Mouse (Mus musculus) limb, embryonic 11.5 days (tissue): ENCODE results near the gene Tmem258. TPM values are rescaled to one million over a fixed set of nuclear protein-coding genes. Genes with fewer than 3 reads are reported as not detected.
A peak's percentile ranks its signal among the peaks of the same experiment; 100 is the strongest.

Source experiments
- ATAC-seq: fragments of 200-750 bp; cut with Nextera tagmentation; 2 replicates; pipeline ENCODE4 v1.8.0; 2017; ENCODE audit warnings: low read depth; ENCODE audit not compliant: insufficient number of reproducible peaks, low FRiP score, low TSS enrichment
- DNase-seq: peaks from one replicate; pipeline ENCODE4 v3.0.0-alpha.2; 2015; ENCODE audit warnings: low spot score
- H3K27ac ChIP-seq: fragments of 300-500 bp; sonication (generic); replicated peaks from 2 replicates; pipeline ENCODE4 v1.5.1; 2014; ENCODE audit warnings: low read depth, mild to moderate bottlenecking, low read length
- H3K27me3 ChIP-seq: fragments of 300-500 bp; sonication (generic); 2 replicates; pipeline ENCODE4 v1.6.1; 2014; ENCODE audit warnings: mild to moderate bottlenecking, low read length, mixed read lengths; ENCODE audit not compliant: control insufficient read depth, insufficient read depth
- H3K36me3 ChIP-seq: fragments of 300-500 bp; sonication (generic); 2 replicates; pipeline ENCODE4 v1.6.1; 2014; ENCODE audit warnings: mild to moderate bottlenecking, low read length, moderate library complexity, mixed read lengths; ENCODE audit not compliant: control insufficient read depth, insufficient read depth
- H3K4me1 ChIP-seq: fragments of 300-500 bp; sonication (generic); 2 replicates; pipeline ENCODE4 v1.6.1; 2014; ENCODE audit warnings: low read length, mixed read lengths; ENCODE audit not compliant: control insufficient read depth, insufficient read depth
- H3K4me2 ChIP-seq: fragments of 300-500 bp; sonication (generic); 2 replicates; pipeline ENCODE4 v1.6.1; 2014; ENCODE audit warnings: low read depth, mild to moderate bottlenecking, moderate library complexity; ENCODE audit not compliant: severe bottlenecking
- H3K4me3 ChIP-seq: fragments of 300-500 bp; sonication (generic); 2 replicates; pipeline ENCODE4 v1.5.1; 2014; ENCODE audit warnings: low read depth, low read length
- H3K9ac ChIP-seq: fragments of 300-500 bp; sonication (generic); 2 replicates; pipeline ENCODE4 v1.6.1; 2014; ENCODE audit warnings: mild to moderate bottlenecking, low read length
- H3K9me3 ChIP-seq: fragments of 300-500 bp; sonication (generic); 2 replicates; pipeline ENCODE4 v1.6.1; 2016; ENCODE audit warnings: low read length; ENCODE audit not compliant: control insufficient read depth
- whole genome bisulfite sequencing: fragments of 180-500 bp; shearing (Covaris S2); extraction: QIAGEN DNeasy Blood & Tissue Kit; methylation state at CpG from one replicate; pipeline ENCODE4 v1.1.7; 2014; 5-methylcytosine and 5-hydroxymethylcytosine counted together
- polyA plus RNA-seq: library from polyadenylated mRNA; unstranded; fragments of >200 nt; fragmentation: Nextera tagmentation; extraction: Ambion mirVana; gene quantifications from 2 replicates; pipeline ENCODE4 v1.2.1, GENCODE M21; 2014

Tmem258 gene
- polyA plus RNA-seq, 1 experiment from 2014 or later = 442 TPM

GRCm38 (mm10) chr19:10176941-10177372, 26.9 kb upstream of the Tmem258 start:
- Histone ChIP-seq H3K36me3 (no peaks in the 10 kb centered on the region), H3K4me2 (no peak overlapping the region), H3K9me3 (no peaks in the 10 kb centered on the region), H3K27me3 (no peaks in the 10 kb centered on the region), H3K4me3 (no peak overlapping the region), H3K9ac (no peak overlapping the region), H3K4me1 (no peaks in the 10 kb centered on the region), H3K27ac (no peak overlapping the region)
- ATAC-seq (no peak), DNase-seq (no peak)
- 68% methylated on average over 7 of the region's 7 CpGs for WGBS

GRCm38 (mm10) chr19:10181225-10181624, 22.6 kb upstream of the Tmem258 start:
- Histone ChIP-seq H3K4me2 (no peak overlapping the region), H3K9ac (no peak overlapping the region), H3K4me3 (no peak overlapping the region), H3K27ac (no peak overlapping the region), H3K4me1 (peaks cover 8% of the 10 kb centered on the region; the same call in 1 of the 2 replicates), H3K9me3 (no peaks in the 10 kb centered on the region), H3K36me3 (peaks cover 10% of the 10 kb centered on the region), H3K27me3 (no peaks in the 10 kb centered on the region)
- no peak for ATAC-seq
- no peak for DNase-seq
- WGBS = 94% methylated on average over 7 of the region's 7 CpGs

GRCm38 (mm10) chr19:10182142-10182541, 21.7 kb upstream of the Tmem258 start:
- Histone ChIP-seq H3K4me1 (peaks cover 8% of the 10 kb centered on the region; the same call in 1 of the 2 replicates), H3K4me3 (peak overlapping the region; percentile 72), H3K9ac (no peak overlapping the region), H3K27ac (no peak overlapping the region), H3K36me3 (peaks cover 16% of the 10 kb centered on the region), H3K4me2 (peak overlapping the region; percentile 29; the same call in 1 of the 2 replicates), H3K27me3 (no peaks in the 10 kb centered on the region), H3K9me3 (no peaks in the 10 kb centered on the region)
- DNase-seq = no peak
- 42% methylated on average over 7 of the region's 7 CpGs for WGBS
- no peak for ATAC-seq

GRCm38 (mm10) chr19:10182670-10183298, 21.0 kb upstream of the Tmem258 start, which contains the start of gene Fads1:
Gene Fads1 (plus strand): TSS chr19:10182888.
- peak within 1 kb of the TSS; percentile 55 for H3K4me2 ChIP-seq
- peak within 1 kb of the TSS; percentile 72 for H3K4me3 ChIP-seq
- peak within 1 kb of the TSS; percentile 80 for H3K9ac ChIP-seq
- H3K9me3 ChIP-seq = no peaks in the 10 kb centered on the region
- DNase-seq (peak; percentile 95), ATAC-seq (peak; percentile 95)
- peaks cover 16% of the 10 kb centered on the region for H3K36me3 ChIP-seq
- no peaks in the 10 kb centered on the region for H3K27me3 ChIP-seq
- WGBS = under 1% methylated on average over 69 of the region's 70 CpGs
- H3K4me1 ChIP-seq = peaks cover 8% of the 10 kb centered on the region; the same call in 1 of the 2 replicates
- H3K27ac ChIP-seq = peak within 1 kb of the TSS; percentile 76

- Histone ChIP-seq H3K27me3 (no peaks in the 10 kb centered on the region), H3K9ac (peak overlapping the region; percentile 80), H3K9me3 (no peaks in the 10 kb centered on the region), H3K4me3 (peak overlapping the region; percentile 72), H3K27ac (peak overlapping the region; percentile 76), H3K36me3 (peaks cover 22% of the 10 kb centered on the region), H3K4me1 (peaks cover 14% of the 10 kb centered on the region), H3K4me2 (peak overlapping the region; percentile 55)
- WGBS = under 1% methylated on average over 35 of the region's 35 CpGs
- ATAC-seq = peak; percentile 70
- peak; percentile 76 for DNase-seq
These were observed 20.4 kb upstream of the Tmem258 start for GRCm38 (mm10) chr19:10183299-10183983.

GRCm38 (mm10) chr19:10184096-10184495, 19.7 kb upstream of the Tmem258 start:
- H3K36me3 ChIP-seq = peaks cover 28% of the 10 kb centered on the region
- peak overlapping the region; percentile 72 for H3K4me3 ChIP-seq
- DNase-seq = peak; percentile 55
- WGBS = 11% methylated on average over 12 of the region's 12 CpGs
- H3K4me2 ChIP-seq = peak overlapping the region; percentile 55
- no peaks in the 10 kb centered on the region for H3K9me3 ChIP-seq
- no peaks in the 10 kb centered on the region for H3K27me3 ChIP-seq
- H3K4me1 ChIP-seq = peaks cover 14% of the 10 kb centered on the region
- no peak overlapping the region; the same call in 1 of the 2 replicates for H3K27ac ChIP-seq
- 0 out of 2 replicates have a peak, but pooled peaks have one; percentile 38 for ATAC-seq
- peak overlapping the region; percentile 80 for H3K9ac ChIP-seq

GRCm38 (mm10) chr19:10185876-10186275, 17.9 kb upstream of the Tmem258 start:
- Histone ChIP-seq H3K4me1 (peaks cover 14% of the 10 kb centered on the region), H3K27ac (no peak overlapping the region), H3K4me3 (no peak overlapping the region), H3K36me3 (peaks cover 39% of the 10 kb centered on the region), H3K4me2 (no peak overlapping the region), H3K27me3 (no peaks in the 10 kb centered on the region), H3K9me3 (no peaks in the 10 kb centered on the region), H3K9ac (no peak overlapping the region)
- DNase-seq = no peak
- WGBS = 93% methylated on average over 3 of the region's 3 CpGs
- no peak for ATAC-seq

GRCm38 (mm10) chr19:10186569-10186968, 17.2 kb upstream of the Tmem258 start:
- Histone ChIP-seq H3K9ac (no peak overlapping the region), H3K9me3 (no peaks in the 10 kb centered on the region), H3K4me3 (no peak overlapping the region), H3K36me3 (peaks cover 39% of the 10 kb centered on the region), H3K4me1 (peaks cover 14% of the 10 kb centered on the region), H3K27ac (no peak overlapping the region), H3K4me2 (no peak overlapping the region), H3K27me3 (no peaks in the 10 kb centered on the region)
- DNase-seq (no peak), ATAC-seq (no peak)
- WGBS = 92% methylated on average over 8 of the region's 8 CpGs
